Mouse (Mus musculus): Measurements from ENCODE around the gene Gm21876.
"Not testable (repeated sequence)": the region's sequence is repeated elsewhere in the genome, so short reads cannot be mapped to it uniquely, and the experiment has no call there.

Gm21876 gene

DNA sequence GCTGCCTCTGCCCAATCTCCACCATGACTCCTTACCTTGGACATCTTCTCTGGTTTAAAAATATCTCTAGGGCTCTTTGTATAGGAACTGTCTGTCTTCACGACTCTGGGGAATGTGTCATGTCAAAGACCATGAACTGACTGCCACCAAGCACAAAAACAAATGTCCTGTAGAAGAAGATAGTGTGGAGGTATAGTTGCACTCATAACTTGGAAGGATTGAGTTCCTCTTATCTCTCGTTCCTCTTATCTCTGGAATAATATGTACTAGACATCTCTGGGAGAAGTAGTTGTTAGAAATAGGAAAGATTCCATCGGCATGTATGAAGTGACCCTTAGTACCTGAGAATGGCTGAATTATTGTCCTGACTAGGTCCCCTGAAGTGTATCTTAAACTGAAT lies at the start of gene Gm21876:
Gm21876 (minus strand) TSS at position 101 of the 400 bp plus-strand sequence.
- DNase-seq (ENCODE audit: extremely low read depth, insufficient read length, low spot score): no peak

- DNase-seq (ENCODE audit: extremely low read depth, insufficient read length, low spot score): no peak
Measured at GRCm38 (mm10) chrX:21220422-21220821, 45.0 kb upstream of the Gm21876 start.

- not testable (repeated sequence) for DNase-seq (ENCODE audit: extremely low read depth, insufficient read length, low spot score)
Measured at GRCm38 (mm10) chrX:21146675-21147074, 28.8 kb downstream of the Gm21876 start.
